Mouse (Mus musculus) ovary, postnatal 36 days (tissue): ENCODE measurements around the gene Lrrc73.

Experiments used
- DNase-seq: peaks from one replicate; pipeline ENCODE4 v3.0.0; 2022; ENCODE audit warnings: low spot score, mixed read lengths

Lrrc73 gene

GRCm38 (mm10) chr17:46296601-46297000 lies 43.3 kb downstream of the Lrrc73 start:
- no peak for DNase-seq

GRCm38 (mm10) chr17:46297028-46297363 lies 43.7 kb downstream of the Lrrc73 start:
- DNase-seq, result no peak

- no peak for DNase-seq
These were observed 44.3 kb downstream of the Lrrc73 start, which contains the start of gene Dlk2 for GRCm38 (mm10) chr17:46297364-46298219. Gene Dlk2, plus strand, starts transcription at chr17:46297421.

- DNase-seq, result peak; percentile 83
These were observed 45.0 kb downstream of the Lrrc73 start for GRCm38 (mm10) chr17:46298220-46298913.

GRCm38 (mm10) chr17:46301892-46302291 lies 48.6 kb downstream of the Lrrc73 start:
- DNase-seq, result no peak

- no peak for DNase-seq
These were observed 50.9 kb downstream of the Lrrc73 start for GRCm38 (mm10) chr17:46304184-46304583.
